Mouse (Mus musculus): ENCODE measurements around the gene Serinc5. TPM values are rescaled to one million over a fixed set of nuclear protein-coding genes. Genes with fewer than 3 reads are reported as not detected.
"Not testable (repeated sequence)": the region's sequence is repeated elsewhere in the genome, so short reads cannot be mapped to it uniquely, and the experiment has no call there.

The Serinc5 gene
- polyA plus RNA-seq, 1 experiment from 2014 or later, result 18.7 TPM

DNA sequence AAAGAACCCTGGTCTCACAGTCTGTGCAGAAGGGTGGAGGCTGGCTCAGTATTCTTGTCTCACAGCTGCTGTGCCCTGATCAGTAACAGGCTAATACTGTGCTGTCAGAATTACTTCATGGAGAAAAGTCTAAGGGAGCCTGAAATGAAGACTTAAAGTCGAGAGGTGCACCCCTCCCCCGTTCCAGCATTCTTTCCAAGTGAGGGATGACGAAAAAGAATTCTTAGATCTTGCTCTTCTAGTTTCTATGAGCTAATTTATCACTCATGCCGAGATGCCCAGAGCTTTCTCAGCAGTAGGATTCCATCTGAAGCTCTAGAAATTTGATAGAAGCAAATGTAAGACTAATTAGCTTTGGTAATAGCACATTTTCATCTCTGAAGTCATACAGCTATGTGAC, 66.8 kb downstream of the Serinc5 start:
- 59% methylated on average over 4 of the region's 4 CpGs for whole genome bisulfite sequencing
- H3K27ac ChIP-seq, result no peak overlapping the region
- no peak for ATAC-seq (ENCODE audit: low FRiP score)

GRCm38 (mm10) chr13:92679661-92680060, 68.8 kb downstream of the Serinc5 start:
- Histone ChIP-seq H3K27me3 (no peaks in the 10 kb centered on the region), H3K4me3 (no peak overlapping the region), H3K4me2 (replicated peaks) (no peak overlapping the region), H3K9me3 (replicated peaks) (no peaks in the 10 kb centered on the region), H3K36me3 (no peaks in the 10 kb centered on the region), H3K9ac (no peak overlapping the region), H3K4me1 (peaks cover 12% of the 10 kb centered on the region), H3K27ac (no peak overlapping the region)
- 81% methylated on average over 7 of the region's 7 CpGs for WGBS
- no peak for ATAC-seq (ENCODE audit: low FRiP score)

More for the DNA sequence above, 66.8 kb downstream of the Serinc5 start:
- Histone ChIP-seq H3K9me3 (replicated peaks) (no peaks in the 10 kb centered on the region), H3K9ac (no peak overlapping the region), H3K4me3 (no peak overlapping the region), H3K27me3 (no peaks in the 10 kb centered on the region), H3K4me2 (replicated peaks) (no peak overlapping the region), H3K36me3 (no peaks in the 10 kb centered on the region), H3K4me1 (peaks cover 6% of the 10 kb centered on the region)

DNA sequence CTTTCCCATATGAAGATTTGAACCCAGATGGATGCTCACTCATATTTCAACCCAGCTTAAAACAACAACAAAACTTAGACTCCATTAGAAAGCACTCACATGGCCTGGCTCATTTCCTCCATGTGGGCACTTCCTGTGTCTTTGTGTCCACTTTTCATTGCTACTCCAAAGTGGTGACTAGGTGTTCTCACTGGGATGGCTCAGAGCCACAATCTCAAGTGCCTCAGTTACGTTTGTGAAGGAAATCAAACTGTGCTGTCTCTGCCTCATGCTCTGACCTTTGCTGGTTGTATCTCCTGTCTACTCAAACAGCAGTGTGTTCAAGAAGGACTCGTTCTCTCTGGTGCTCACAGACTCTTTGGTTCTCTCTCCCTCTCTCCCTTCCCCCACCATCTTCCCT, 70.7 kb downstream of the Serinc5 start:
- H3K4me3 ChIP-seq, result no peak overlapping the region
- peaks cover 3% of the 10 kb centered on the region; the same call in 1 of the 2 replicates for H3K36me3 ChIP-seq
- H3K27me3 ChIP-seq, result no peaks in the 10 kb centered on the region
- H3K4me1 ChIP-seq, result peaks cover 7% of the 10 kb centered on the region
- no peaks in the 10 kb centered on the region for H3K9me3 ChIP-seq (replicated peaks)
- no peak overlapping the region for H3K9ac ChIP-seq
- H3K4me2 ChIP-seq (replicated peaks), result no peak overlapping the region
- 77% methylated on average over 2 of the region's 2 CpGs for WGBS
- no peak for ATAC-seq (ENCODE audit: low FRiP score)
- no peak overlapping the region for H3K27ac ChIP-seq

- H3K27ac ChIP-seq, result no peak overlapping the region
- peaks cover 3% of the 10 kb centered on the region; the same call in 1 of the 2 replicates for H3K36me3 ChIP-seq
- H3K27me3 ChIP-seq, result no peaks in the 10 kb centered on the region
- no peak overlapping the region for H3K9ac ChIP-seq
- WGBS, result 20% methylated on average over 6 of the region's 6 CpGs
- ATAC-seq (ENCODE audit: low FRiP score), result no peak
- no peak overlapping the region for H3K4me3 ChIP-seq
- H3K9me3 ChIP-seq (replicated peaks), result no peaks in the 10 kb centered on the region
- peaks cover 7% of the 10 kb centered on the region for H3K4me1 ChIP-seq
- H3K4me2 ChIP-seq (replicated peaks), result no peak overlapping the region
Measured at GRCm38 (mm10) chr13:92682833-92683232, 71.9 kb downstream of the Serinc5 start.

DNA sequence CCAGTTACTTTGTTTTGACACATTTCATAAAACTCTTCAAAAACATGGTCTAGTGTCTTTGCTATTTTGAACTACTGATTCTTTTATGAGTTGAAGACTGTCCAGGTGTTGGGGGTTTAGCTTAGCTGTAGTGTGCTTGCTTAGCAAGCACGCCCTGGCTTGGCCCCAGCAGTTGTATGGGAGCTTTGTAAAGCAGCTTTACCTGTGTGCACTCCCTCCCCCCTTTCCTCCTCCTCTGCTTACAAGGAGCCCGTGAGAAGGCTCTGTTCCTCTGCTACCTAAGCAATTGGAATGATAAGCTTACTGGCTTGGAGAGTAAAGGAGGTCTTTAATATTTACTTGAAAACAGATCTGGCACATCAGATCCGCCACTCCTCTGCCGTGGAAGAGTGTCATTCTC, 72.6 kb downstream of the Serinc5 start:
- ATAC-seq (ENCODE audit: low FRiP score), result no peak
- no peak overlapping the region for H3K9ac ChIP-seq
- H3K9me3 ChIP-seq (replicated peaks), result no peaks in the 10 kb centered on the region
- H3K4me1 ChIP-seq, result peaks cover 7% of the 10 kb centered on the region
- no peak overlapping the region for H3K4me2 ChIP-seq (replicated peaks)
- no peak overlapping the region for H3K4me3 ChIP-seq
- peaks cover 3% of the 10 kb centered on the region; the same call in 1 of the 2 replicates for H3K36me3 ChIP-seq
- no peak overlapping the region for H3K27ac ChIP-seq
- no peaks in the 10 kb centered on the region for H3K27me3 ChIP-seq
- WGBS, result 71% methylated on average over 4 of the region's 4 CpGs

GRCm38 (mm10) chr13:92684310-92684709, 73.4 kb downstream of the Serinc5 start:
- peaks cover 3% of the 10 kb centered on the region; the same call in 1 of the 2 replicates for H3K36me3 ChIP-seq
- H3K27me3 ChIP-seq, result no peaks in the 10 kb centered on the region
- H3K9me3 ChIP-seq (replicated peaks), result no peaks in the 10 kb centered on the region
- H3K4me2 ChIP-seq (replicated peaks), result no peak overlapping the region
- H3K4me3 ChIP-seq, result no peak overlapping the region
- peaks cover 7% of the 10 kb centered on the region for H3K4me1 ChIP-seq
- no peak overlapping the region for H3K9ac ChIP-seq
- H3K27ac ChIP-seq, result no peak overlapping the region
- no peak for ATAC-seq (ENCODE audit: low FRiP score)
- 85% methylated on average over 4 of the region's 4 CpGs for WGBS

DNA sequence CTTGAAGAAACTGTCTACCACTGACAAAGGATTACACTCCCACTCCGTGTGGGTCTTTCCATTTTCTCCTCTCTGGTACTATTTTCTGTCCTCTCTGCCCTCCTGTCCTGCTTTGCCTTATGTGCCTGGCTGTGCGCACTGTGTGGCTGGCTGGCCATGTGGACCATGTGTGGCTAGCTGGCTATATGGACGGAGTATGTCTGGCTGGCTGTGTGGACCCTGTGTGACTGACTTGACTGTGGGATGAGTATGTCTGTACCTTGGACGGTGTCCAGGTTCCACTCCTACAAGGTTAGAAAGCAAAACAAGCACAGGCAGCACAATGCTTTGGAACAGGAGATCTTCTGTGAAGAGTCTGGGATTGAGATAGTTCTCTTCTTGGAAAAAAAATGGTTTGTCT, 74.4 kb downstream of the Serinc5 start:
- H3K9ac ChIP-seq, result no peak overlapping the region
- H3K4me2 ChIP-seq (replicated peaks), result no peak overlapping the region
- H3K9me3 ChIP-seq (replicated peaks), result no peaks in the 10 kb centered on the region
- H3K4me1 ChIP-seq, result peaks cover 7% of the 10 kb centered on the region
- no peak overlapping the region for H3K27ac ChIP-seq
- H3K4me3 ChIP-seq, result no peak overlapping the region
- H3K27me3 ChIP-seq, result no peaks in the 10 kb centered on the region
- no peak for ATAC-seq (ENCODE audit: low FRiP score)
- WGBS, result 93% methylated on average over 4 of the region's 4 CpGs
- H3K36me3 ChIP-seq, result peaks cover 3% of the 10 kb centered on the region; the same call in 1 of the 2 replicates

DNA sequence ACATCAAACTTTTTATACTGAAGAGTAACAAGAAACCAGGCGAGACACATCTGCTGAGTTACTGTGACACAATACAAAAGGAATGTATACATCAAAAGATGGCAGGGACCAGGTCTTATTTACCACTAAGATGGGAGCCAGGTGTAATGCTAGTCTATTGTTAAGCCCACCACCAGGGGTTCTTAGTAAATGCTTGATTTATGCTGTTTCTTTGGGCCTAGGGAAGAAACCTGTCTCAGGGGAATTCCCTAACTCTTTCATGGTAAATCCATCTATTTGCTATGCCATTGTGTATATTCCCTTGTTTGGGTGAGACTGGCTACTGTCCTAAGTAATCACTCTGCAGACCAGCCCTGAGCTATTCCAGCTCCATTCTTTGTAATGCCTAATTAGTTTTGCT, 76.3 kb downstream of the Serinc5 start:
- H3K9ac ChIP-seq; H3K27me3 ChIP-seq; H3K36me3 ChIP-seq; H3K4me2 ChIP-seq (replicated peaks); H3K4me3 ChIP-seq; H3K4me1 ChIP-seq; H3K27ac ChIP-seq; ATAC-seq (ENCODE audit: low FRiP score); H3K9me3 ChIP-seq (replicated peaks): not testable (repeated sequence)
- WGBS, result 76% methylated on average over 1 of the region's 1 CpGs

- H3K4me3 ChIP-seq, result no peak overlapping the region
- no peak overlapping the region for H3K4me2 ChIP-seq (replicated peaks)
- peaks cover 3% of the 10 kb centered on the region; the same call in 1 of the 2 replicates for H3K36me3 ChIP-seq
- no peaks in the 10 kb centered on the region for H3K4me1 ChIP-seq
- no peak overlapping the region for H3K27ac ChIP-seq
- no peaks in the 10 kb centered on the region for H3K27me3 ChIP-seq
- H3K9me3 ChIP-seq (replicated peaks), result no peaks in the 10 kb centered on the region
- no peak overlapping the region for H3K9ac ChIP-seq
- whole genome bisulfite sequencing, result 93% methylated on average over 2 of the region's 2 CpGs
- no peak for ATAC-seq (ENCODE audit: low FRiP score)
Measured at GRCm38 (mm10) chr13:92689061-92689460, 78.2 kb downstream of the Serinc5 start.

GRCm38 (mm10) chr13:92693866-92694550, 83.1 kb downstream of the Serinc5 start:
- Histone ChIP-seq H3K4me2 (replicated peaks) (no peak overlapping the region), H3K4me1 (peaks cover 7% of the 10 kb centered on the region; the same call in 1 of the 2 replicates), H3K27me3 (peaks cover 3% of the 10 kb centered on the region; the same call in 1 of the 2 replicates), H3K36me3 (no peaks in the 10 kb centered on the region), H3K9ac (no peak overlapping the region), H3K4me3 (no peak overlapping the region), H3K27ac (no peak overlapping the region), H3K9me3 (replicated peaks) (no peaks in the 10 kb centered on the region)
- WGBS, result 73% methylated on average over 10 of the region's 10 CpGs
- no peak for ATAC-seq (ENCODE audit: low FRiP score)

- H3K27ac ChIP-seq, result no peak overlapping the region
- 0 out of 2 replicates have a peak, but pooled peaks have one; percentile 36 for ATAC-seq (ENCODE audit: low FRiP score)
- no peak overlapping the region for H3K9ac ChIP-seq
- 30% methylated on average over 5 of the region's 5 CpGs for WGBS
- no peaks in the 10 kb centered on the region for H3K36me3 ChIP-seq
- no peak overlapping the region for H3K4me3 ChIP-seq
- H3K4me1 ChIP-seq, result peaks cover 7% of the 10 kb centered on the region; the same call in 1 of the 2 replicates
- H3K4me2 ChIP-seq (replicated peaks), result no peak overlapping the region
- H3K9me3 ChIP-seq (replicated peaks), result no peaks in the 10 kb centered on the region
- H3K27me3 ChIP-seq, result peaks cover 9% of the 10 kb centered on the region; the same call in 1 of the 2 replicates
Measured at GRCm38 (mm10) chr13:92696491-92696939, 85.6 kb downstream of the Serinc5 start.

GRCm38 (mm10) chr13:92697141-92697540, 86.2 kb downstream of the Serinc5 start:
- peaks cover 9% of the 10 kb centered on the region; the same call in 1 of the 2 replicates for H3K27me3 ChIP-seq
- no peak overlapping the region for H3K27ac ChIP-seq
- no peak overlapping the region for H3K9ac ChIP-seq
- WGBS, result 83% methylated on average over 4 of the region's 4 CpGs
- no peak overlapping the region for H3K4me3 ChIP-seq
- H3K36me3 ChIP-seq, result no peaks in the 10 kb centered on the region
- no peaks in the 10 kb centered on the region for H3K9me3 ChIP-seq (replicated peaks)
- no peak for ATAC-seq (ENCODE audit: low FRiP score)
- no peak overlapping the region for H3K4me2 ChIP-seq (replicated peaks)
- peaks cover 7% of the 10 kb centered on the region; the same call in 1 of the 2 replicates for H3K4me1 ChIP-seq

- Histone ChIP-seq H3K9ac (no peak overlapping the region), H3K4me2 (replicated peaks) (no peak overlapping the region), H3K4me3 (no peak overlapping the region), H3K36me3 (no peaks in the 10 kb centered on the region), H3K27ac (no peak overlapping the region), H3K4me1 (peaks cover 14% of the 10 kb centered on the region), H3K9me3 (replicated peaks) (no peaks in the 10 kb centered on the region), H3K27me3 (peaks cover 9% of the 10 kb centered on the region; the same call in 1 of the 2 replicates)
- WGBS, result 46% methylated on average over 9 of the region's 9 CpGs
- ATAC-seq (ENCODE audit: low FRiP score), result no peak
Measured at GRCm38 (mm10) chr13:92698781-92699180, 87.9 kb downstream of the Serinc5 start.
